Mouse (Mus musculus): ENCODE data around the gene Lrrc57. TPM values are rescaled to one million over a fixed set of nuclear protein-coding genes. Genes with fewer than 3 reads are reported as not detected.

Gene Lrrc57
- 13.5 and 14.1 TPM in 2 replicates for polyA plus RNA-seq (2015; fragmentation: Nextera tagmentation; extraction: Ambion mirVana)

DNA sequence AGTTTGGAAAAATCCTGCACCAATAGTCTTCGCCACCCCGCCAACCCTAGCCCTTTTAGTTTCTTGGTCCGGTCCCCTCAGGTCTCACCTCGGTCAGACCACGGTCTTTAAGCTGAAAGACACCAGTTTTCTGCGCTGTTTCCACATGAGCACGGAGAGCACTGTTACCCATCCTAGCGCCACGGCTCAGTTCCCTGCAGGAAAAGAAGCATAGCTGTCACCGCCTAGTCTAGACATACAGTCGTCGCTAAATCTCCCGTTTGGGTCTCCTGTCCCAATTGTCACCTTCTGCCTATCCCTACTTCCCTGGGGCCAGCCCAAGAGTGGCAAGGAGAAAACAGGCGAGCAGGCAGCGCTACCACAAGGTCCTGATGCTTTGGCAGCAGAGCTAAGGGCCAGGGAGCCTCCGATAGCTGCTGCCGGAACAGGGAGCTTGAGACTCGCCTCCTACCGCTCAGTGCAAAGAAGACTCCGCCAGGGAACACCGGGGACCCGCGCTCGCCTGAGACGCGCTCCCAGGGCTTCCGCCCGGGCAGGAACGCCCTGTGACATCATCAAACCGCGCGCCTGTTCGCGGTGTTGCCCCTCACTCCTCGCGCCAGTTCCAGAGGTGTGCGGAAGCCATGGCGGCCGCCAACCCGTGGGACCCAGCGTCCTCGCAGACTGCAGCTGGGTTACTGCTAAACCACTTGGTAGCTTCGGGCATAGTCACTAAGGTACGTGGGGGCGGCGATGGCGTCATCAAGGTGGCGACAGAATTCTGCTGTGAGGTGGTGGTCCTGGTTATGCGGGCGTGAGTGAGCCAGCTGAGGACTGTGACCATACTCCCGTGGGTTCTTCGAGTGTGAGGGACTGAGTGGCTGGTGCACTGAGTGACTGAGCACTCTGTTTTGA is at the start of gene Lrrc57, which contains the start of gene Haus2:
Gene Lrrc57 (minus strand): TSS at position 691 of the 894 bp plus-strand sequence.
Gene Haus2 (plus strand): TSS at position 554 of the 894 bp plus-strand sequence.

DNA sequence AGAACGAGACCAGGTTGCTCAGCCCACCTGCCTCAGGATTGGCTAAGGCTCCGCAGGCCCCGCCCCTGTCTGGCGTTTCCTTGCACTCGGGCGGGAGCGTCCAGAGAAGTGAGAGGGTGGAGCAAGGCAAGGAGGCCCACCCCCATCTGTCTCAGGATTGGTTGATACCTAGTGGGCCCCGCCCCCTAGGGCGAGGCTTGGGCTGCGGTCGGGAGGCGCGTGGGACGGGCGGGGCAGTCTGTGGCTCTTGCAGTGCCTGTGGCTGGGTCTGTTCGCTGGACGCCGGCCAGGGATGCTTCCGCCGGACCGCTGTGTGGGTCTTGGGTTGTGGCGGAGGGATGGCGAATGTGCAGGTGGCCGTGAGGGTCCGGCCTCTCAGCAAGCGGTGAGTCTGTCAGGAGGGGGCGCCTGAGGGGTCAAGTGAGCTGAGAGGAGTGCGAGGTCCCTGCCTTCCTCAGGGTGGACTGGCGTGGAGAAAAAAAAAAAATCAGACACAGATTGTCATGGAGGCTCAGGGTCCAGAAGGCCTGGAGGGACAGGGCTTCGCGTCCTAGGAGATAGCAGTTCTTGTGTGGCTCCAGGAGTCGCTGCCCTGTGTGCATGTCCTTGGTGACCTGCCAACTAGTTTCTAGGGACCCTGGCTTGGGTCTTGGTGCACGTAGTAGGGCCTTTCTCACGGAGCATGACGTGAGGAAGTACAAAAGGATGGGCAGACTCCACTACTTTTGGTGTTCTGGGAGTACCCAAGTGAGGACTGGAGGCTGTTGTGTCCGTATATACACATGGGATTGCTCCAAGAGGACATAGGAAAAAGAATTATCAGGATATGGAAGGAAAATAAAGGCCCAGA is 19.8 kb upstream of the Lrrc57 start, which contains the start of gene Stard9:
Gene Stard9 (plus strand): TSS at position 236 of the 850 bp plus-strand sequence.

DNA sequence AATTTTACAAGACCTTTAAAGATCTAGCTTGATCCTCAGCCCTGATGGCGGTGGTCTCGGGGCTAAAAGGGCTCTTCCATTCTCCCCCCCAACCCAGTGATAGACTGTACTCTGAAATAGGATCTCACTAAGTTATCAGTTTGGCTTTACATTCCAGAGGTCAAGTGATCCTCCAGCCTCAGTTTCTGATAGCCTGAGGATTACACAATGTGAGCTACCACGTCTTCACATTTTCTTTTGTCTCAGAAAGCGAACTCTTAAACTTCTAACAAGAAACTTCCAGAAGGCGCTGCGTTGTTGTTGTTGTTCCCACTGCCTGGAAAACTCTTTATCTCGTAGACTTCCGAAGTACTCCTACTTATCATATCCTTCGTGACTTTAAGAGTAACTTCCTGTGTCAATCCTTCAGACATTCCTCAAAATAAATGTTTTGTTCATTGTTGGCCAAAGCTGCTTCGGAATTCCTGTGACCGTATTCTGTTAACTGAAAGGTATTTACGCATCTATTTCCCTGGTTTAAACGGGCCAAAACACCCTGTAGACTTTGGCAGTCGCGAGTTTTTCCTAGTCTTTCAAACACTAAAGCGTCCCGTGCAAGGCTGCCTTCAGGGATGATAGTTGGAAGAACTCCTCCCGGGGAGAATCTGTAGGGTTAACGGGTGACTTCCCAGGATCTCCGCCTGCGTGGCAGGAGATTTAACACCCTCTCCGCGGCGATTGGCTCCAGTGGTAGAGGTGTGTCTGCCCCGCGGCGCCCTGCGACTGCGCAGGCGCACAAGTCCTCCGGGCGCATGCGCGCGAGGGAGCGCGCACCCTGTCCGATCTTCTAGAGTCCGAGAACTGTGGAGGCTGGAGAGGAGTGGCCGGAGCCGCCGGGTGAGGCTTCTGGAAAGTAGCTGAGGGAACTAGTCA is 42.2 kb downstream of the Lrrc57 start, which contains the start of gene Snap23:
Gene Snap23 (plus strand): TSS at position 786 of the 912 bp plus-strand sequence.

DNA sequence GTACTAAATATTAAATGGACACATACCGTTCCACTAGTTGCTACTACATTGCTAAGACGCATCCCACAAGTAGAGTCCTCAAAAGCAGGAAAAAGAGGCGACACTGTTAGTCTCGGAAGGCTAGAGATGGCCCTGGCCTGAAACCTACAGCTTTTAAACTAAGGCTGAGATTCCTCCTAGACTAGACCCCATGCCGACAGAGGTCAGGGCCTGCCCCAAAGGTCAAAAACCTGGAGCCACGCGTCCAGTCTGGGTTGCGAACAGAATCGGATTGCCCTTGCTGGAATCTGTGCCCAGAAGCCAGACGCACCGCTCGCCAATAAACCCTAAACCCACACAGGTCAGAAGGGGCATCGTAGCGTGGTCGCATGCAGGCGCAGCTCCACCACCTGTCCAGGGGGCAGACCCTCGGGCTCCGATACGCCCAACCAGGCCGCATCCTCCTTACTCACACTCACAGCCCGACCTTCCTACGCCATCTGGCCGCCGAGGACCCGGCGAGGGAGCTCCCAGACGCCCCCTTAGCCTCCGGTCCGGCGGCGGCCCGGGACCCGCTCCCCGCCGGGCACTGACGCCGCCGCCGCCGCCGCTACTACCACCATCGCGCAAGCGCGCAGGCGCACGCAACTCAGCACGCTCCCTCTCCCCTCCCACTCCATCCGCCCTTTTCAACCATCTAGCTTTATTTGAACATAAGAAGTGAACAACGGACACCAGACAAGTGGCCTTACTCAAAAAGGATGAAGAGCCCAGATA is 45.9 kb downstream of the Lrrc57 start, which contains the start of gene Zfp106:
Gene Zfp106 (minus strand): TSS at position 609 of the 756 bp plus-strand sequence.

Other genes with a start within 250 kb of the Lrrc57 start
- 10.0 and 10.6 TPM in 2 replicates for gene Ganc, start 205.6 kb downstream of the Lrrc57 start, polyA plus RNA-seq (2015; fragmentation: Nextera tagmentation; extraction: Ambion mirVana)
- 6.8 and 7.7 TPM in 2 replicates for gene Tmem87a, start 205.4 kb downstream of the Lrrc57 start, polyA plus RNA-seq (2015; fragmentation: Nextera tagmentation; extraction: Ambion mirVana)
- 2.6 and 2.9 TPM in 2 replicates for gene Capn3, start 153.5 kb downstream of the Lrrc57 start, polyA plus RNA-seq (2015; fragmentation: Nextera tagmentation; extraction: Ambion mirVana)
- 25.4 and 27.8 TPM in 2 replicates for gene Zfp106, start 45.7 kb downstream of the Lrrc57 start, polyA plus RNA-seq (2015; fragmentation: Nextera tagmentation; extraction: Ambion mirVana)
- 25.2 and 28.9 TPM in 2 replicates for gene Snap23, start 41.8 kb downstream of the Lrrc57 start, polyA plus RNA-seq (2015; fragmentation: Nextera tagmentation; extraction: Ambion mirVana)
- 16.7 and 19.0 TPM in 2 replicates for gene Haus2, start 137 bp downstream of the Lrrc57 start, polyA plus RNA-seq (2015; fragmentation: Nextera tagmentation; extraction: Ambion mirVana)
- gene Stard9, start 19.6 kb upstream of the Lrrc57 start, polyA plus RNA-seq (2015; fragmentation: Nextera tagmentation; extraction: Ambion mirVana), result 3.9 and 4.7 TPM in 2 replicates
- 8.3 and 8.8 TPM in 2 replicates for gene Cdan1, start 240.6 kb upstream of the Lrrc57 start, polyA plus RNA-seq (2015; fragmentation: Nextera tagmentation; extraction: Ambion mirVana)
- gene Ttbk2, start 241.1 kb upstream of the Lrrc57 start, polyA plus RNA-seq (2015; fragmentation: Nextera tagmentation; extraction: Ambion mirVana), result 0.78 and 1.2 TPM in 2 replicates